Mouse (Mus musculus): ENCODE measurements around the gene Map3k14. TPM values are rescaled to one million over a fixed set of nuclear protein-coding genes. Genes with fewer than 3 reads are reported as not detected.
"Not testable (repeated sequence)": the region's sequence is repeated elsewhere in the genome, so short reads cannot be mapped to it uniquely, and the experiment has no call there.

Map3k14 gene
- polyA plus RNA-seq, 2 experiments = 4.6 to 10.0 TPM

- DNase-seq (ENCODE audit: low spot score) (peak; percentile 71), ATAC-seq (ENCODE audit: low FRiP score, low read depth) (no peak)
- Histone ChIP-seq H3K9me3 (ENCODE audit: control insufficient read depth, low read length) (no peaks in the 10 kb centered on the region), H3K4me1 (ENCODE audit: control insufficient read depth, insufficient read depth, low read length) (peaks cover 20% of the 10 kb centered on the region), H3K36me3 (ENCODE audit: control insufficient read depth, insufficient read depth, low read length) (no peaks in the 10 kb centered on the region), H3K4me2 (replicated peaks; ENCODE audit: low read depth, low read length, severe bottlenecking) (no peak overlapping the region), H3K27ac (replicated peaks; ENCODE audit: low read depth, low read length) (no peak overlapping the region), H3K4me3 (replicated peaks; ENCODE audit: low read length) (no peak overlapping the region), H3K9ac (ENCODE audit: low read depth, low read length, severe bottlenecking) (no peak overlapping the region), H3K27me3 (ENCODE audit: control insufficient read depth, insufficient read depth, low read length) (no peaks in the 10 kb centered on the region)
- no peak for TF ChIP-seq POLR2A (IDR thresholded peaks at IDR 0.05; ENCODE audit: borderline replicate concordance, extremely low read depth, insufficient read depth, insufficient read length)
- 65% methylated on average over 6 of the region's 6 CpGs for WGBS
These were observed 26.8 kb upstream of the Map3k14 start for GRCm38 (mm10) chr11:103294066-103294465.

DNA sequence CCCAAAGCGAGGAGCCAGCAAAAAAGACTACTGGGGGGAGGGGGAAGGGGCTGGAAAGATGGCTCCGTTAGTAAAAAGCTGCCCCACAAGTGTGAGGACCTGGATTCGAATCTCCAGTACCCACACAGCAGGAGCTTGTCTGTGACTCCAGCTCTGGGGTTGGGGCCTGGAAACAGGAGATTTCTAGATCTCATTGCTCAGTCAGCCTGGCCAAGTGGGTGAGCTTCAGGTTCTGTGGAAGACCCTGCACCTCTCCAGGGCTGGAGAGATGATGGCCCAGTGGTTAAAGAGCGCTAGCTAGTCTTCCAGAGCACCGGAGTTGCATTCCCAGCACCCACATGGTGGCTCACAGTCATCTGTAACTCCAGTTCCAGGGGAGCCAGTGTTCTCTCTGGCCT lies 25.6 kb upstream of the Map3k14 start:
- H3K4me3 ChIP-seq (replicated peaks; ENCODE audit: low read length) = no peak overlapping the region
- H3K4me1 ChIP-seq (ENCODE audit: control insufficient read depth, insufficient read depth, low read length) = peaks cover 28% of the 10 kb centered on the region
- H3K4me2 ChIP-seq (replicated peaks; ENCODE audit: low read depth, low read length, severe bottlenecking) = no peak overlapping the region
- no peaks in the 10 kb centered on the region for H3K27me3 ChIP-seq (ENCODE audit: control insufficient read depth, insufficient read depth, low read length)
- WGBS = 71% methylated on average over 5 of the region's 5 CpGs
- H3K36me3 ChIP-seq (ENCODE audit: control insufficient read depth, insufficient read depth, low read length) = no peaks in the 10 kb centered on the region
- H3K27ac ChIP-seq (replicated peaks; ENCODE audit: low read depth, low read length) = 0 out of 2 replicates have a peak overlapping the region, but pooled peaks have one; percentile 43
- H3K9ac ChIP-seq (ENCODE audit: low read depth, low read length, severe bottlenecking) = no peak overlapping the region
- H3K9me3 ChIP-seq (ENCODE audit: control insufficient read depth, low read length) = no peaks in the 10 kb centered on the region
- DNase-seq (ENCODE audit: low spot score) (no peak), ATAC-seq (ENCODE audit: low FRiP score, low read depth) (no peak)
- TF ChIP-seq POLR2A (IDR thresholded peaks at IDR 0.05; ENCODE audit: borderline replicate concordance, extremely low read depth, insufficient read depth, insufficient read length) = no peak

- peak; percentile 82 for DNase-seq (ENCODE audit: low spot score)
- Histone ChIP-seq H3K27ac (replicated peaks; ENCODE audit: low read depth, low read length) (peak overlapping the region; percentile 55), H3K9ac (ENCODE audit: low read depth, low read length, severe bottlenecking) (no peak overlapping the region), H3K4me1 (ENCODE audit: control insufficient read depth, insufficient read depth, low read length) (peaks cover 30% of the 10 kb centered on the region), H3K9me3 (ENCODE audit: control insufficient read depth, low read length) (no peaks in the 10 kb centered on the region), H3K36me3 (ENCODE audit: control insufficient read depth, insufficient read depth, low read length) (no peaks in the 10 kb centered on the region), H3K4me2 (replicated peaks; ENCODE audit: low read depth, low read length, severe bottlenecking) (peak overlapping the region; percentile 31), H3K27me3 (ENCODE audit: control insufficient read depth, insufficient read depth, low read length) (no peaks in the 10 kb centered on the region), H3K4me3 (replicated peaks; ENCODE audit: low read length) (no peak overlapping the region)
- peak; percentile 86 for ATAC-seq (ENCODE audit: low FRiP score, low read depth)
- TF ChIP-seq POLR2A (IDR thresholded peaks at IDR 0.05; ENCODE audit: borderline replicate concordance, extremely low read depth, insufficient read depth, insufficient read length) = no peak
- 5% methylated on average over 14 of the region's 14 CpGs for WGBS
These were observed 25.0 kb upstream of the Map3k14 start for GRCm38 (mm10) chr11:103292152-103292889.

DNA sequence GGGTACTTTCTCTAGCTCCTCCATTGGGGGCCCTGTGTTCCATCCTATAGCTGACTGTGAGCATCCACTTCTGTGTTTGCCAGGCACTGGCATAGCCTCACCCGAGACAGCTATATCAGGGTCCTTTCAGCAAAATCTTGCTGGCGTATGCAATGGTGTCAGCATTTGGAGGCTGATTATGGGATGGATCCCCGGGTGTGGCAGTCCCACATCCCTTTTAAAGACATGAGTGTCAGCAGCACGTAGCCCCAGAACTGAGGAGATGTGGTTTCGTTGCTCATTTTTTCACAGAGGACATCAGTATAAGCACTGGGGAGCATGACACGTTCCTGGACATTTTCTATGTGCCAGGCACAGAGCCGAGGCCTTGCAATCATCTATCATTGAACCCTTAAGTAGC lies 23.6 kb upstream of the Map3k14 start:
- not testable (repeated sequence) for ATAC-seq (ENCODE audit: low FRiP score, low read depth)
- WGBS = 91% methylated on average over 7 of the region's 7 CpGs

DNA sequence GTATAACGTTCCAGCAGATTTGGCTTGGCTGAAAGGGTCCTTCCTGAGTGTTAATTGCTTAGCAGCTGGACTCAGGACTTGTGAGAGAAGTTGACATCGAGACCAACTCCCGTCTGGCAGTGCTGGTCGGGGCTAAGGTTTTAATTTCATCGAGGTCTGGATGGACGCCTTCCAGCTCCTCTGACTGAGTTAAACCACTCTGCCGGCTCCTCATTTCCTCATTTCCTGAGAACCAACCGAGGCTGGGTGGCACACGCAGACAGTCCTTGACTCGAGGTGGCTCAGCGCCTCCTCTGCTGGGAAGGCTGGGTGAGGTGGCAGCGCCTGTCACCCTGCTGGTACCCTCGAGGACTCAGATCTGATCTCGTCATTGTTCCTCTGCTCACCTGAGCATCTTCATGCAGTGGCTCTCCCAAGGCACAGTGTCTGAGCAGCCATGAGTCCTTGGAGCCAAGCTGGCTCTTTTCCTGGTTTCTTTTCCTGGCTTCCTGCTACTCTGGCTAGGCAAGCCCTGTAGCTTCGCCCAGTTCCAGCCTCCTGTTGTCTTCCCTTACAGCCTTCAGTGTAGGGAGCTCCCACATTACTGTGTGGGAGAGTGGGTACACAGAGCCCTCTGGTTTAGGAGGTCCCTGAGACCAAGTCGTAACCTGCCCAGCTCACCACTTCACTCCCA lies 21.2 kb upstream of the Map3k14 start:
- H3K4me2 ChIP-seq (replicated peaks; ENCODE audit: low read depth, low read length, severe bottlenecking) = no peak overlapping the region
- no peak overlapping the region for H3K4me3 ChIP-seq (replicated peaks; ENCODE audit: low read length)
- no peak for ATAC-seq (ENCODE audit: low FRiP score, low read depth)

More for the DNA sequence above, 23.6 kb upstream of the Map3k14 start:
- not testable (repeated sequence) for DNase-seq (ENCODE audit: low spot score); H3K4me3 ChIP-seq (replicated peaks; ENCODE audit: low read length); H3K4me2 ChIP-seq (replicated peaks; ENCODE audit: low read depth, low read length, severe bottlenecking); H3K36me3 ChIP-seq (ENCODE audit: control insufficient read depth, insufficient read depth, low read length); H3K27me3 ChIP-seq (ENCODE audit: control insufficient read depth, insufficient read depth, low read length); H3K9me3 ChIP-seq (ENCODE audit: control insufficient read depth, low read length); H3K27ac ChIP-seq (replicated peaks; ENCODE audit: low read depth, low read length); H3K9ac ChIP-seq (ENCODE audit: low read depth, low read length, severe bottlenecking)
- H3K4me1 ChIP-seq (ENCODE audit: control insufficient read depth, insufficient read depth, low read length) = peaks cover 30% of the 10 kb centered on the region

More for the DNA sequence above, 21.2 kb upstream of the Map3k14 start:
- peak; percentile 59 for DNase-seq (ENCODE audit: low spot score)
- H3K4me1 ChIP-seq (ENCODE audit: control insufficient read depth, insufficient read depth, low read length) = peaks cover 30% of the 10 kb centered on the region
- no peaks in the 10 kb centered on the region for H3K27me3 ChIP-seq (ENCODE audit: control insufficient read depth, insufficient read depth, low read length)
- H3K27ac ChIP-seq (replicated peaks; ENCODE audit: low read depth, low read length) = 0 out of 2 replicates have a peak overlapping the region, but pooled peaks have one; percentile 40
- no peak overlapping the region for H3K9ac ChIP-seq (ENCODE audit: low read depth, low read length, severe bottlenecking)
- H3K9me3 ChIP-seq (ENCODE audit: control insufficient read depth, low read length) = no peaks in the 10 kb centered on the region
- TF ChIP-seq POLR2A (IDR thresholded peaks at IDR 0.05; ENCODE audit: borderline replicate concordance, extremely low read depth, insufficient read depth, insufficient read length) = no peak
- no peaks in the 10 kb centered on the region for H3K36me3 ChIP-seq (ENCODE audit: control insufficient read depth, insufficient read depth, low read length)
- WGBS = 31% methylated on average over 16 of the region's 16 CpGs
